Mouse (Mus musculus) gastrocnemius, postnatal 25 days (tissue): ENCODE measurements around the gene Aph1a. TPM values are rescaled to one million over a fixed set of nuclear protein-coding genes. Genes with fewer than 3 reads are reported as not detected.
"Not testable (repeated sequence)": the region's sequence is repeated elsewhere in the genome, so short reads cannot be mapped to it uniquely, and the experiment has no call there.

ENCODE experiments used
- DNase-seq: peaks from one replicate; pipeline ENCODE4 v3.0.0; 2022
- total RNA-seq, 2 experiments: library from RNA; stranded (reverse); gene quantifications; 1 replicate in 1 of 2; 2 replicates in 1 of 2; pipeline ENCODE4 v1.2.3; 2021

Gene Aph1a
- total RNA-seq, 2 experiments from 2014 or later = 43.9 to 51.9 TPM

DNA sequence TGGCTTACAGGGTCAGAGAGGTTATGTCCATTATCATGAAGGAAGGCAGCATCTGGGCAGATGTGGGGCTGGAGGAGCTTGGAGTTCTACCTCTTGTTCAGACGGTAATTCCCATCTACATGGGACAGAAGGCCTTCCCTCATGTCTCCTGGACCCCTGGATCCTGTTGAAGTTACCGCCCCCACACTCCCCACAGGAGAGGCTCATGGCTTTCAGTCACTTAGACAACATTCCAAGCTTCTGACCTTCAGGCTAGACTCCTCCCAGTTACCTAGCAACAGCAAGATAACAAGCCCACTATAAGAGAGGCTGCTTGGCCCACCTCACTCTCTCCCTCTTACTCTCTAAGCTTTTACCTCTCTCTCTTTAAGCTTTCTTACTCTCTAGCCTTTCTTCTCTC, 26.8 kb downstream of the Aph1a start:
- not testable (repeated sequence) for DNase-seq

GRCm38 (mm10) chr3:95923429-95923828, 29.7 kb downstream of the Aph1a start:
- DNase-seq = not testable (repeated sequence)

DNA sequence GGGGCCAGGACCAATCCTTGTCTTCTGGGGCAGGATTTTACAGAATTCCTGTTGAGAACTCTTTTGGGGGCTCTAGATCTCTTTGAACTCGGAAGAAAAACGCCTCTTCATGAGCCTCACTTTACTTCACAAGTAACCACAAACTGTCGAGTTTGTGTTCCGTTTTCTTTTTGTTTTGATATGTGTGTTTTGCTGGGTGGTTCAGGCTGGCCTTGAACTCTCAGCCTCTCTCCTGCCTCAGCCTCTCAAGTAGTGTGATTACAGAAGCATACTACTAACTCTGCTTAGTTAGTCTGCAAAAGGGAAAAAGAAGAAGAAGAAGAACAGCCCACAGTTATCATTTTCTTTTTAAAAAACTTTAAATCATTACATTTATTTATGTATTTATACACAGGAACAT, 30.4 kb downstream of the Aph1a start:
- no peak for DNase-seq

DNA sequence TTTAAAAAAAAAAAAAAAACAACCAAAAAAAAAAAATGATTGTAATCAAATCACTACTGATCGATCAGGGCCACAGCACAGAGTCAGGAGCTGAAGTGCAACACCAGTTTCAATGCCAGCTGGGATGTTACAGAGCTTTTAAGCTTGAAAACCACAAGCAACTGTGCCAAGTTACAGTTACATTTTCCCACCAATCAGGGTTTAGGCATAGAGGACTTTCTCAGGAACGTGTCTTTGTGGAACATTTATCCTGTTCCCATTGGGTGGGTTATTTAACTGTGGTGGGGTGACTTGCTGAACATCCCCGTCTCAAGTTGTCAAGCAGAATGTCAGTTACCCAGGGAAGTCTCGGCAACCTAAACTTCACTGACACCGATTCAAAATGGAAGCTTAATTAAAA, 31.3 kb downstream of the Aph1a start:
- no peak for DNase-seq

- no peak for DNase-seq
Observed at GRCm38 (mm10) chr3:95928261-95928657, 34.5 kb downstream of the Aph1a start.

DNA sequence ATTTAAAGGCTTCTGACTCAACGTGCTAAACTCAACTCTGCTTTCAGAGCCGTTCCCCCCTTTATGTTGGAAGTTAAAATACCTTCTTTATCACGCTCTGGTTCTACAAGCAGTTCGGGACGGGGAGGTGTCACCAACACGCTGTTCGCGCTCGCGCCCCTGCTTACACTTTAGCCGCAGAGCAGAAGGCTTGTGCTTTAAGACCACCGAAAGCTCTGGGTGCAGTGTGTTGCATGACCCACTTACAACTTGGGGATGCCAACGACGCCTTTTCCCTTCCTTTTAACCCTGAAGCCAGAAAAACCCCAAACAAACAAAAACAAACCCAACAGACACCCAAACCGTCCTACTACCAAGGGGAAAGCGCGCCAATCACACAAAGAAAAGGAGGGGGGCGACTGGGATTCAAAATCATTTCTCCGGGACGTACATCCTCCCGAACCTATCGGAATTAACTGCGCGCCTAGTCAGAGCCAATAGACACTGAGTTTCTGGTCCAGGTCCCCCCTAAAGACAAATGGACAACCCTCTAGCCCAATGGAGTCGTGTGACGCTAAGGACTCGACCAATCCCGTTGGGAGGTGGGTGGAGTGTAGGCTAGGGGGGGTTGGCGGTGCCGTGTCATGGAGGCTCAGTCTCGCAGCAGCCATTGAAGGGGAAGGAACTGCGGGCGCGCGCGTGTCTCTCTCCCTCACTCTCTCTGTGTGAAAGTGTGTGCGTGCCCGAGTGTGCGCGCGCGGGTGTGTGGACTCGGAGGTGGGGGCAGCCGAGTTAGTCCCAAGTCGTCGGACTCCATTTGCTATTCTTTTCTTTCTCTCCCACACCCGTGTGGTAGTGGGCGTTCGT, 35.1 kb downstream of the Aph1a start, which contains the start of gene Anp32e:
Gene Anp32e (plus strand): TSS at position 589 of the 846 bp plus-strand sequence.
- peak; percentile 97 for DNase-seq

DNA sequence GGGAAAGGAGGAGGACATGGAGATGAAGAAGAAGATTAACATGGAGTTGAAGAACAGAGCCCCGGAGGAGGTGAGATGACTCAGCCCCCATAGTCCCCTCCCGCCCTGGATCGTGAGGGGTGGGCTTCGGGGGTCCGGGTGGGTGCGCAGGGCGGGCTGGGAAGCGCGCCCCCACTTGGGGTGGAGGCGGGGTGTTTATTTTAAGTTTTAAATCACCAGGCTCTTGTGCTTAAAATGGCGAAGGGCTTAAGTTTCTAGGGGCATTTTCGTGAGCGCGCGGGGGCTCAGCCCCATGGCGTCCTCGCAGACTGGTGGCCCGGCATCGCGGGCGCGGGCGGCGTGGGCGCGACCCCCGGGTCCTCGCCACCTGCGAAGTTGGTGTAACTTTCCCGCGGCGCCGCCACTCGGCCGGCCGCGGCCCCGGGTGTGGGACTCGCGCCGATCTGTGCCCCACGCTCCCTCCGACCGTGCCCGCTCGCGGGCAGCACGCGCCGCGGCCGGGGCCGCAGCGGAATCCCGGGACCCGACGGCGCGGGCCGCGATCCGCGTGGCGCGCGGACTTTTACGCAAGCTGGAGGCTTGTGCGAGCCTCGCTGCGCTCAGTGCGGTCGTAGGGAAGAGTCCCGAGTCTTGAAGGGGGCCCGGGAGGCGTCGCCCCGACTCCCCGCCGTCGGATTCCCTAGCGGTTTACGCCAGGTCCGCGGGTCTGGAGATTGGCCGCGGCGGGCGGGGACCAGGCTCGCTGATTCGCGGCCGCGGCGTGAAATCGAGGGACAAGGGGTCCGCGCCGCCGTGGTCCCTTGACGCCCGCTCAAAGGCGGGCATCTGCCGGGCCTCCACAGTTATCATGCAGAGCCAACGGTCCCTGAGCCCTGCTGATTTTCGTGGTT, 36.1 kb downstream of the Aph1a start:
- DNase-seq = peak; percentile 45

GRCm38 (mm10) chr3:95930471-95930789, 36.7 kb downstream of the Aph1a start:
- no peak for DNase-seq

GRCm38 (mm10) chr3:95931471-95931870, 37.7 kb downstream of the Aph1a start:
- no peak for DNase-seq

GRCm38 (mm10) chr3:95932157-95932556, 38.4 kb downstream of the Aph1a start:
- DNase-seq = no peak

DNA sequence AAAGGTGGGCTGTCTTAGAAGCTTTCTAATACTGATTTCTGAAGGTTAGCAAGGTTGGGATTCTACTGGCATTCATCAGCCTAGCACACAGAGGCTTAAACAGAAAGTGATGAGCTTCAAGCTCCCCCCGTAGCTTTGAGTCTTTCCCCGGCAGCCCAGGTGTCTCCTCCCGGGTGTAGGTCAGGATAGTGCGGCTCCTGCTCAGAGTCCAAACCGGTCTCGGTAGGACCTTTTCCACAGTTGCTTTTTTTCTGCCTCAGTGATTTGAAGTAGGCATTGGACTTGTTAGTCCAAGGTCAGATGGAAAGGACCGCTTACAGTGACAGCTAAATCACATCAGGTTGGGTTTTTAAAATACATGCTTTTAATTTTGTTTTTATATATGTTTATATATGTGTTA, 38.8 kb downstream of the Aph1a start:
- no peak for DNase-seq

- DNase-seq = no peak
Observed at GRCm38 (mm10) chr3:95933111-95933750, 39.5 kb downstream of the Aph1a start.

DNA sequence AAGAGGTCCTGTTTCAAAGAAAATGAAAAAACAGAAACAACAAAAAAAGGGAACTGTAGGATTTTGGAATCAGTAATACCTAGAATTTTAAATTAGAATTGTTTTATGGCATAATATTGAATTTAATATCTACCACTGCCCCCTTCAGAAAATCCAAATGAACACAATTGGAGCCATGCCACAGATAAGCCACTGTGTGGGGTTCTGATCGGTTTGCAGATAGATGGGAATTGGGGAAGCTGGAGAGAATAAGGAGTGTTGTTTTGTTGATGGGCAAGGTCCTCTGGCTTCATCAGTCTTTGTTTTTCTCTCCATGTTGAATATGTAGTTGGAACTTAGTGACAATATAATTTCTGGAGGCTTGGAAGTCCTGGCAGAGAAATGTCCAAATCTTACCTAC, 40.7 kb downstream of the Aph1a start:
- DNase-seq = no peak

GRCm38 (mm10) chr3:95938217-95938616, 44.4 kb downstream of the Aph1a start:
- DNase-seq = no peak

DNA sequence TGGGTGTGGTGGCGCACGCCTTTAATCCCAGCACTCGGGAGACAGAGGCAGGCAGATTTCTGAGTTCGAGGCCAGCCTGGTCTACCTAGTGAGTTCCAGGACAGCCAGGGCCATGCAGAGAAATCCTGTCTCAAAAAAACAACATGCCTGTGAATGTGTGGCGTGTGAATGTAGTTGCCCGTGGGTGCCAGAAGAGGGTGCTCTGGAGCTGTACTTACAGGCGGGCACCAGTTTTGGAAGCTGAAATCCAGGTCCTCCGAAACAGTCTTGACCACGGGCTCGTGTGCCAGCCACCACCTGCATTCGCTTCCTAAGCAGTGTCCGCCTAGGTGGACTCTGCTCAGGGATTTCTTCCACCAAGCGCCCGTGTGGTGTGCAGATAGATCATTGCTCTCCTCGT, 45.1 kb downstream of the Aph1a start:
- no peak for DNase-seq

DNA sequence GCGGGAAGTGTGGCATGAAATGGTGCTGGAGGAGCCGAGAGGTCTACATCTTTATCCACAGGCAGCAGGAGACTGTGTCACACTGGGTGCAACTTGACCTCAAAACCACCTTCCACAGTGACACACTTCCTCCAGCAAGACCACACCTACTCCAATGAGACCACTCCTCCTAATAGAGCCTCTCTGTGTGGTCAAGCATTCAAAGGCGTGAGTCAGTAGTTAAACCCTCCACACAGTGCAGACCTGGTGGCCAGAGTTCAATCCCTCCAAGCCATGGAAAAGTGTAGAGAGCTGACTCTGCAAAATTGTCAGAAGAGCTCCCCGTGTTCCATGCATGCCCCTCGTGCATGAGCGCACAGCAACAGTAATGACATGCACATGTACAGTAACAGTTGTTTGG, 49.0 kb downstream of the Aph1a start:
- no peak for DNase-seq

DNA sequence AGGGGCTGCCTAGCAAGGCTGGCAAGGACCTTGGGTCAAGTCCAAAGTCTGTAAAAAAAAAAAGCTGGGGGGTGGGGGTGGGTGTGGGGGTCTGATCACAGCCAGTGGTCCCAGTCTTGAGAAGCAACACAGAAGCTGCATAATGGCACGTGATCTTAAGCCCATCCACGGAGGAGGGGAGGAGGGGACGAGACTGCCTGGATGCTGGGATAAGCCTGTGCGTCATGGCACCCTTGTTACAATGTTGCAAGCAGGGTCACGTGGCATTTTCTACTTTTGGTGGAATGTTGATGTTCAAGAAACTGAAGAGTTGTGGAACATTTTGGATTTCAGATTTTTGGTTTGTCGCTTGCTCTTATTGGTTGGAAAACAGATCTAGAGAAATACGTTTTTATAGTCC, 49.5 kb downstream of the Aph1a start:
- DNase-seq = no peak

GRCm38 (mm10) chr3:95944742-95945141, 51.0 kb downstream of the Aph1a start:
- DNase-seq = no peak

GRCm38 (mm10) chr3:95945731-95946240, 52.0 kb downstream of the Aph1a start:
- DNase-seq = peak; percentile 47
